ENCODE assay signal across 8 mouse cellular contexts in genomic region chr7:111182319-111182718, GRCm38 (mm10).
DNase-seq lines count a peak whose midpoint lies in the region; ATAC-seq lines count a peak whose summit lies in the region.

No protein-coding gene starts in this region.

- no peak overlapping the region for H3K9ac ChIP-seq in hindbrain, embryonic 16.5 days (ENCODE audit: low read depth, low read length)
- H3K9ac ChIP-seq in midbrain, embryonic 16.5 days (ENCODE audit: low read depth, low read length) = no peak overlapping the region

- 70% methylated on average over 3 of the region's 3 CpGs for WGBS in forebrain, embryonic 10.5 days
- 61% methylated on average over 3 of the region's 3 CpGs for WGBS in hindbrain, embryonic 16.5 days
- 66% methylated on average over 3 of the region's 3 CpGs for WGBS in midbrain, embryonic 16.5 days

- no peak overlapping the region for H3K27ac ChIP-seq in forebrain, embryonic 10.5 days
- no peak overlapping the region for H3K27ac ChIP-seq in hindbrain, embryonic 16.5 days (ENCODE audit: low read depth, low read length)
- H3K27ac ChIP-seq in midbrain, embryonic 16.5 days (ENCODE audit: low read length) = no peak overlapping the region

- no peak overlapping the region for H3K4me3 ChIP-seq in forebrain, embryonic 10.5 days
- H3K4me3 ChIP-seq in hindbrain, embryonic 16.5 days (ENCODE audit: low read length) = no peak overlapping the region
- no peak overlapping the region for H3K4me3 ChIP-seq in midbrain, embryonic 16.5 days (ENCODE audit: low read depth, low read length)

- peak; percentile 82 for ATAC-seq in hindbrain, embryonic 16.5 days
- peak; percentile 66; the same call in 1 of the 2 replicates for ATAC-seq in midbrain, embryonic 16.5 days

- H3K36me3 ChIP-seq in forebrain, embryonic 10.5 days (replicated peaks) = no peaks in the 10 kb centered on the region
- H3K36me3 ChIP-seq in hindbrain, embryonic 16.5 days (ENCODE audit: control insufficient read depth, insufficient read depth, low read length) = no peaks in the 10 kb centered on the region
- no peaks in the 10 kb centered on the region for H3K36me3 ChIP-seq in midbrain, embryonic 16.5 days (ENCODE audit: control insufficient read depth, insufficient read depth, low read length)

- H3K4me2 ChIP-seq in hindbrain, embryonic 16.5 days (ENCODE audit: low read length) = no peak overlapping the region
- H3K4me2 ChIP-seq in midbrain, embryonic 16.5 days (ENCODE audit: low read length) = no peak overlapping the region

- peaks cover 8% of the 10 kb centered on the region for H3K4me1 ChIP-seq in forebrain, embryonic 10.5 days
- no peaks in the 10 kb centered on the region for H3K4me1 ChIP-seq in hindbrain, embryonic 16.5 days (ENCODE audit: control insufficient read depth, insufficient read depth, low read depth, low read length)
- H3K4me1 ChIP-seq in midbrain, embryonic 16.5 days (ENCODE audit: control insufficient read depth, insufficient read depth, low read length) = peaks cover 2% of the 10 kb centered on the region; the same call in 1 of the 2 replicates

- H3K9me3 ChIP-seq in forebrain, embryonic 10.5 days = no peaks in the 10 kb centered on the region
- no peaks in the 10 kb centered on the region for H3K9me3 ChIP-seq in hindbrain, embryonic 16.5 days (ENCODE audit: control insufficient read depth, low read length)
- H3K9me3 ChIP-seq in midbrain, embryonic 16.5 days (replicated peaks; ENCODE audit: control insufficient read depth, low read length, poor library complexity, severe bottlenecking) = no peaks in the 10 kb centered on the region

- DNase-seq in right cerebral cortex, adult 18-20 months = peak; percentile 47
- no peak for DNase-seq in right cerebral cortex, postnatal 25 days
- DNase-seq in brain, adult 2 months (ENCODE audit: low read depth, low spot score) = peak; percentile 80
- DNase-seq in forebrain, embryonic 10.5 days (ENCODE audit: extremely low spot score, low spot score) = peak; percentile 40
- peak; percentile 66 to 70 for DNase-seq in left cerebral cortex, postnatal 25 days (ENCODE audit: low spot score in 2 of 2)
- DNase-seq in thymus, postnatal 14 days = peak; percentile 21

- H3K27me3 ChIP-seq in forebrain, embryonic 10.5 days (ENCODE audit: poor library complexity, severe bottlenecking) = no peaks in the 10 kb centered on the region
- no peaks in the 10 kb centered on the region for H3K27me3 ChIP-seq in hindbrain, embryonic 16.5 days (replicated peaks; ENCODE audit: control insufficient read depth, insufficient read depth, low read length)
- no peaks in the 10 kb centered on the region for H3K27me3 ChIP-seq in midbrain, embryonic 16.5 days (ENCODE audit: control insufficient read depth, insufficient read depth, low read depth, low read length)

- intact Hi-C loops in left cerebral cortex, postnatal 25 days (cut with DNase I) = loop anchor here (1.0 to 5.0 kb wide), 3 partner anchors 59 to 787 kb away; partner anchors contain the start of gene Galnt18
